Mouse (Mus musculus): ENCODE results near the gene Ginm1.
A peak's percentile ranks its signal among the peaks of the same experiment; 100 is the strongest.
"Not testable (repeated sequence)": the region's sequence is repeated elsewhere in the genome, so short reads cannot be mapped to it uniquely, and the experiment has no call there.

Ginm1 gene

DNA sequence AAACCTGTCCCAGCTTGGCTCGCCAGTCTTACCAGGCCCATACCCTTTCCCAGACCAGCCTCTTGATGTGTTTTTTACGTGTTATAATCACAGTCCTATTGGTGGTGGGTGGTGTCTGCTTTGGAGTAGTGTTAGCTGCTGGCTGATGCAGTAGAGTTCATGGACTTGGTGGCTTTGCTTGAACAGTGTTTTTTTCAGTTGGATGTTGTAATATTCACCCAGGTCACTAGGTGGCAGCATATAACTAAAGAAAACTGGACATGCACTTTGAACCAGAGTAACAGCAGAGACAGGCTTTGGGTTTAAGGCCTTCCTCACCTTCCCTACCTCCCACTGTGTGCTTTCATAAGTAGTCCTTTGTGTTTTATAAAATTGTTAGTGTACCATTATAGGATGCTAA lies 17.3 kb upstream of the Ginm1 start:
- no peak for DNase-seq (ENCODE audit: low spot score)

- DNase-seq (ENCODE audit: low spot score): no peak
These were observed 10.0 kb upstream of the Ginm1 start for GRCm38 (mm10) chr10:7802519-7803140.

DNA sequence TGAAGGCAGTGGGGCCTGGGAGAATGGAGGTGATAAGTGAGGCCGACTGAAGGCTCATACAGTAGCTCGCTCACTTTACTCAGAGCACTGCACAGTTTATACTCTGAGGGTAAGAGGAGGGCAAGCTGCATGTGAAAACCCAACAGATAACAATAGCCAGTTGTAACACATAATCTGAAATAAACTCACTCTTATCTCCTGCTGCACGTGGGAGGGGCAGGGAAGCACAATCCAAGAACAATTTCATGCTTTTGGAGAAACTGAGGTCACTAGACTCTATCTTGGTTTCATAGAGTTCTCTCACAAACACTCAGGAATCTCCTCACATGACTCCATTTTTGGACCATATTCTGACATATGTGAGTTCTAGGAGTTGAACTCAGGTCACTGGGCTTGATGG lies 8.6 kb upstream of the Ginm1 start:
- DNase-seq (ENCODE audit: low spot score): no peak

DNA sequence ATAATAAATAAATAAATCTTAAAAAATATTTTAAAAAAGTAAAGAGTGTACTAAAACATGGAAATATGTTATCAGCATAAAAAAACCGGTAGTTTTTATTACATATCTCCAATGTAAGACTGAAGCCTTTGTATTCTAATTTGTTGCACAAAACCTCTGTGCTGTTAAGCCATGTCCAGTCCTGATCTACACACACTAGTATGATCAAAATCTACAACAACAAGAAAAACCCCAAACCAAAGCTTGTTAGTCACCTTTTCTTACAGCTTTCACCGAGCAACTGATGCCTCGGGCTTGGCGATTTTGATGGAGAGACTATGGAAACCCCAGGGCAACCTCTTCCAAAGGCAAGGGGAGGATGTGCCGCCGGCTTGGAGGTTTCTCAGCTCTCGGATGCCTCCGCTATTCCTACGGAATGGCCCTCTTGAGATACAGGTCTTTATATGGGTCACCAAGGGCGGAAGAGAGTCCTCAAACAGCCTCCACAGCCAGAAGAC lies 322 bp downstream of the Ginm1 start:
- DNase-seq (ENCODE audit: low spot score): no peak

- no peak for DNase-seq (ENCODE audit: low spot score)
These were observed 5.3 kb downstream of the Ginm1 start for GRCm38 (mm10) chr10:7787319-7787718.

DNA sequence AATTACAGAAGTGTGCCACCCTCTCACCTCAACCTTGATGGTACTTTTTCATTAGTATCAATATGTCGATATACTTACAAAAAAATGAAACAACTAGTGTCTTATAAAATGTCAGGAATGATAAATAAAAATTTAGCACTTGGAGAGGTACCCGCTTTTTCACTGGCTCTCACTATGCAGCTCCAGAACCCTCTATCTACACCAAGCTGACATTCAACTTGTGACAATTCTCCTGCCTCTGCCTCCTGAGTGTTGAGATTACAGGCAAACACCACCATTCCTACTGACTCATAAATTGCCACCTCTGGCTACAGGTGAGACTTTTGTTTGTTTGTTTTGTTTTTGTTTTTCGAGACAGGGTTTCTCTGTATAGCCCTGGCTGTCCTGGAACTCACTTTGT lies 11.4 kb downstream of the Ginm1 start:
- no peak for DNase-seq (ENCODE audit: low spot score)

DNA sequence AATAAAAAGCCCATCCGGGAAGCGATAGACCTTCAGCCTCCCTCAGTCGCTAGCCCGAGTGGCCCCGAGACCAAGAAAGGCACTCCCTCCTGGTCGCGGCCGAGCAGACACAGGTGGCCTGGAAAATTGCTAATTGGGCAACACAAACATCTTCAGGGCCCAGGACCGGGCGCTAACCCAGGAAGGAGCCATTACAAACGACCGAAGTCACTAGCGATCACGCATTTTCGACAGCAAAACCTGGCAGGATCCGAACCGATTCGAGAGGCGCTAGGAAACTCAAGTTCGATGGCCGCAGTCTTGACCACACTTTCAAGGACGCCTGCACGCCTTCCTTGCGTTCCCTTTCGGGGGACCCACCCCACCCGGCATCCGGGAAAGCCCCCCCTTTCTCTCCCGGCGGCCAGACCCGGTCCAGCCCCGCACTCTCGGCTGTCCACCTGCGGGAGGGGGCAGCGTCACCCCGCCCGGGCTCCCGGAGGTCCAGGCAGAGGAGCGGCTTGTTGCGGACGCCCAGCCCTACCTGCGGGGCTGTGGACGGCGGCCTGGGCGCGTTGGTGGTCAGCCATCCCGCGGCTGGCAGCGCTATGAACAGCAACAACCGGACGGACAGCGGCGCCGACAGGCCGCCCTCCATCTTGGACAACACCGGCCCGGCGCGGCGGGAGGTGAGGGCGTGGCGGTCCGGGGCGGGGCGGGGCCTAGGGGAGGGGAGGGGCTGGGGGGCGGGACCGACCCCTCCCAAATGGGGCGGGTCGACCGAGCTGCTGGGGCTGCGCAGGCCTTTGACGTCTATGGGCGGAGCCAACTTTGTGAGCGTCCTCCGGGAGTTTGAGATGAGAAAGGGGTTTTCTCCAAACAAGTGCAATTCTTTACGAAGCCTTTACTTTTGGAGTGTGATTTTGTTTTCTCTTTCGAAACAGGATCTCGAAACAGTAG lies 12.1 kb downstream of the Ginm1 start:
- peak; percentile 52 for DNase-seq (ENCODE audit: low spot score)

DNA sequence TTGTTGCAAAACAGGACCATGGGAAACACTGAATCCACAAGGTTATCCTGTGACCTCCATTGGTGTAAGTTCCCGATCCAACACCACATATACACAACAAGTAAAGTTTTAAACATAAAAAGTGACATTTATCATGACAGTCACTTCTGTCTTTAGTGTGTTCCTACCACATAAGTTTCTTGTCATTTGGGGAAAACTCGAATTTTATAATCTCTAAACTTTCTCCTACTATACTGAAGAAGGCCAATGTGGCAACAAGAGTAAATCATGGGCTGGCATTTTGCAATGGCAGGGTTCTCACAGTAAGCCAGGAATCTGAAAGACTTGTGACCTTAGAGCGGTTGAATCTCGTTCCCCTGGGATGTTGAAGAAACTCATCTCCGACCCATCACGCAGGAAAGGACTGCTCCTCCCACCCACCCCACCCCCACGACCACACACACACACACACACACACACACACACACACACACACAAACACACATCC lies 12.8 kb downstream of the Ginm1 start:
- DNase-seq (ENCODE audit: low spot score): no peak

DNA sequence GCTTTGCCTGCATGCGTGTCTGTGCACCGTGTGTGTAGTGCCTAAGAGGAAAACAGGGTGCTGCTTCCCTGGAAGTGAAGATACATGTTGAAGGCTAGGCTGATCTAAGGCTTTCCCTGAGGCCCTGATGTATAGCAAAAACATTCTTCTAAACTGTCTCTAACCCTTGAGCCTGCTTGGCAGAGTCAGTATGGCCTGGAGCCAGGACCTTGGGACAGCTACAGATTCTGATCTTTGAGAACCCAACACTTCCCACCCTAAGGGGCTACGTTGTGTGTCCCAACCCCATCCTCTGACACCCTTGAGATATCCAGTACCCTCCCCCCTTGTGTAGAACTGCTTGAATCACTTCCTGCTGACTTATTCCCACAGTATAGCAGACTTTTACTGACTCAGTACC lies 14.3 kb downstream of the Ginm1 start:
- no peak for DNase-seq (ENCODE audit: low spot score)

- DNase-seq (ENCODE audit: low spot score): no peak
These were observed 17.2 kb downstream of the Ginm1 start for GRCm38 (mm10) chr10:7775421-7775820.

DNA sequence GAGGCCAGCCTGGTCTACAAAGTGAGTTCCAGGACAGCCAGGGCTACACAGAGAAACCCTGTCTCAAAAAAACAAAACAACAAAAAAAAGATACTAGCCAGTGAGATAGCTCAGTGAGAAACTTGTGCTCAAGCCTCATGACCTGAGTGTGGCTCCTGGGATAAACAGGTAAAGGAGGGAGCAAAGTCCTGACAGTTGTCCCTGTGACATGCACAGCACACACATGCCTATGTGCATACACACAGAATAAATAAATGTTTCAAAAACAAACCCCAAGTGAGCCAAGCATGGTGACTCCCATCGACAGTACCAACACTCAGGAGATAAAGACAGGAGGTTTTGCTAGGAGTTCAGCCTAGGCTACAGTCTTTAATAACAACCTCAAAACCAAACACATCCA lies 19.9 kb downstream of the Ginm1 start:
- no peak for DNase-seq (ENCODE audit: low spot score)

DNA sequence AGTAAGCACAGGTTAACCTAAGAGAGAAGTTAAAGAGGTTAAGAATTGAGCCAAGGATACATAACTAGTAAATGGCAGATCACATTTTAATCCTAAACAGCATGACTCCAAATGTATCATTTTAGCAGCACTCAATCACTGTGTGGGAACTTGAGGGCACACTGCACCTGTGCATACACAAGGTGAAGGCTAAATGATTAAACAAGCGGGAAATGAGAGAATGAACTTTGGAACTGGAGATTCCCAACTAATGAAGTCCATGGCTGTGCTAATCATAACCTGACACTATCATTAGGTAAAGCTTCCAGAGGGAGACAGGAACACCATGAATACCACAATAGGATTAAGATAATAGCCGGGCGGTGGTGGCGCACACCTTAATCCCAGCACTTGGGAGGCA lies 20.3 kb downstream of the Ginm1 start:
- DNase-seq (ENCODE audit: low spot score): no peak

GRCm38 (mm10) chr10:7757544-7757943 lies 35.1 kb downstream of the Ginm1 start:
- no peak for DNase-seq (ENCODE audit: low spot score)

GRCm38 (mm10) chr10:7748752-7749151 lies 43.9 kb downstream of the Ginm1 start:
- DNase-seq (ENCODE audit: low spot score): no peak

- DNase-seq (ENCODE audit: low spot score): not testable (repeated sequence)
These were observed 47.1 kb downstream of the Ginm1 start for GRCm38 (mm10) chr10:7745528-7745927.

DNA sequence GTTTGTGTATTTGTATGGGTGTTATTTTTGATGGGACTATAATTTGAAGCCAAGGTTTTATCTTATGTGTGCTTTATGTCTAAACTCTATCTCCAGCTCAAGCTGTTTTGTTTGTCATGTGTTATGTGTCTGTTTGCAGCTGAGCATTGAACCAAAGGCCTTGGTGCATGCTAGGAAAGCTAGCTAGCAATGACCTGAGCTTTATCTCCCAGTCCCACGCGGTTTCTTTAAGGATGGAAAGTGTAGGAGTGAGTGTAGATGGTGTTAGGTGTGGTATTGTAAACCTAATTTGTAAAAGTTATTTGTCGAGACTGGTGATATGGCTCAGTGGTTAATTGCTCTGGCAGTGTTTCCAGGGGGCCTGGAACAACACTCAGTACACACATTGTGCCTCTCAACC lies 54.7 kb downstream of the Ginm1 start:
- DNase-seq (ENCODE audit: low spot score): no peak

DNA sequence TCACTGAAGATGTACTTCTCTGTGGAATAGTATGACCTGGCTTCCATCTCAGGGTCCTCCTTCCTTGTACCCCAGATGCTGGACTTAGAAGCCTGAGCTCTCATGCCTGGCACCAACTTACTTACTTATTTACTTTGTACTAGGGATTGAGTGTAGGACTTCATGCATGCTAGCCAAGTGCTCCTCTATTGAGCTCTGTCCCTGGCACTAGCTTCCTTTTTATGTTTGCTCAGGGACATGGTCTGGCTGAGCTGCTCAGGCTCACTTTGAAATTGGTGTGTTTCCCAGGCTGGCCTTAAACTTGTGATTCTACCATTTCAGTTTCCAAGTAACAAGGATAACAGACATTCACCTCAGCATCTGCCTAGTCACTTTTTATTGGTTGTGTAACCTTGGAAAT lies 55.5 kb downstream of the Ginm1 start:
- DNase-seq (ENCODE audit: low spot score): no peak

GRCm38 (mm10) chr10:7731582-7731981 lies 61.0 kb downstream of the Ginm1 start:
- no peak for DNase-seq (ENCODE audit: low spot score)

DNA sequence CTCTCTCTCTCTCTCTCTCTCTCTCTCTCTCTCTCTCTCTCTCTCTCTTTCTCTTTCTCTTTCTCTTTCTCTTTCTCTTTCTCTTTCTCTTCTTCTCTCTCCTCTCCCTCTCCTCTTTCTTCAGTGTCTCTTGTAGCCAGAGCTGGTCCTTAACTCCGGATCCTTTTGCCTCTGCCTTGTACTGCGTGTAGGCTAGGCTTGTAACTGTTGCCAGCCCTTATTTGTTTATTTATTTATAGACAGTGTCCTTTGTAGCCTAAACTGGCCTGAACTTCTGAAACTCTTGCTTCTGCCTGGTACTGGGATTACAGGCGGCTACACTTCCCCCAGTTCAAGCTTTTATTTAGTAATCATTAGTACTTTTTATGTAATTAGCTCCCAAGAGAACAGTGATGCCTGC lies 65.6 kb downstream of the Ginm1 start:
- no peak for DNase-seq (ENCODE audit: low spot score)

- DNase-seq (ENCODE audit: low spot score): no peak
These were observed 66.2 kb downstream of the Ginm1 start for GRCm38 (mm10) chr10:7726501-7726812.

DNA sequence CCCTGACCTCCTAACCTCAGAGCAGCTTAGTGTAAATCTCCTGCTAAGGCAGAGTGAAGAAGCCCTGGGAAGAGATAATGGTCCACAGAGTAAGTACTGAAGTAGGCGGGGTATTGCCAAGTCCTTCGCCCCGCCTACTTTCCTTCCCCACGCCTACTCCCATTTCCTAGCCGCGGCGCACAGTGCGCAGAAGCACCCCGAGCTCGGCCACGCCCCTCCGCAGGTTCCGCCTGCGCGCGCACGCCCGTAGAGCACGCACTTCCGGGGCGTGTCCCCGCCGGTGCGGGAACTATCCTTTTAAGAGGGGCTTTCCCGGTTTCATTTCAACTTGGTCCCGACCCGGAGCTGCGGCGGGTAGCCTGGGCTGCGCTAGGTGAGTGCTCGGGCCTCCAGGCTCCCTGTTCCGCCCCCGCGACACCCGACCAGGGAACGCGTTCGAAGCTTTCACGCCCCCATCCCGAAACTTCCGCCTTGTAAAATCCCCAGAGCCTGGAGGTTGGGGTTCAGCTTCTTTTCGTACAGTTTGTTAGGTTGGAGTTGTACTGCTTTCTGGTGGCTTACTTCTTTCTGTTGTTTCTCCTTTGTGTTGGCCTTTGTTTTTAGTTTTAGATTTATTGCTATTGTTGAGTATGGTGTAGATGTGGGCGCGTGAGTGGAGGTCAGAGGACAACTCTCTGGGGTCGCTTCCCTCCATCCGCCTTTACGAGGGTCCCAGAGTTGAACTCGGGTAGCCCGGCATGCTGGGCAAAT lies 66.7 kb downstream of the Ginm1 start, which contains the start of gene Katna1:
Gene Katna1, plus strand, starts transcription at position 250 of the 750 bp plus-strand sequence.
- DNase-seq (ENCODE audit: low spot score): peak; percentile 74
